Mouse (Mus musculus): Measurements from ENCODE around the gene Clip2. TPM values are rescaled to one million over a fixed set of nuclear protein-coding genes. Genes with fewer than 3 reads are reported as not detected.
"Not testable (repeated sequence)": the region's sequence is repeated elsewhere in the genome, so short reads cannot be mapped to it uniquely, and the experiment has no call there.

The Clip2 gene
- total RNA-seq, 1 experiment from 2014 or later, result 18.7 TPM

DNA sequence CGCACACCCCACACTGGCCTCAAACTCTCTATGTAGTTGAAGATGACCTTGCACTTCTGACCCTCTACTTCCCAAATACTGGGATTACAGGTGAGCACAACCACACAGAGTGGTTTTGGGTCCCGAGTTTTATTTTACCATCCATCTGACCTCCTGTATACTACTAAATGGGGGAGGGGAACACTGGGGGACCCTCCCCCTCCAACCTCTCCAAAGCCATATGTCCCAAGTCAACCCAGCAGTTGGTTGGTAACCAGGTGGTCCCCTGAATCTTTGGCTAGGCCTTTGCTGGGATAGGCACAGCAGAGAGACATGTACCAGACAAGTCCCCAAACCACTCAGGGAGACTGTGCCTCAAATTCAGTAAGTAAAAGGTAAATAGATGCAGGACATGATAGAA, 94.9 kb downstream of the Clip2 start:
- ATAC-seq (replicated peaks in 1 of 2; ENCODE audit: insufficient read depth in 1 of 2, low FRiP score in 2 of 2, low TSS enrichment in 1 of 2, low read depth in 1 of 2, poor library complexity in 2 of 2, severe bottlenecking in 2 of 2), result no peak

DNA sequence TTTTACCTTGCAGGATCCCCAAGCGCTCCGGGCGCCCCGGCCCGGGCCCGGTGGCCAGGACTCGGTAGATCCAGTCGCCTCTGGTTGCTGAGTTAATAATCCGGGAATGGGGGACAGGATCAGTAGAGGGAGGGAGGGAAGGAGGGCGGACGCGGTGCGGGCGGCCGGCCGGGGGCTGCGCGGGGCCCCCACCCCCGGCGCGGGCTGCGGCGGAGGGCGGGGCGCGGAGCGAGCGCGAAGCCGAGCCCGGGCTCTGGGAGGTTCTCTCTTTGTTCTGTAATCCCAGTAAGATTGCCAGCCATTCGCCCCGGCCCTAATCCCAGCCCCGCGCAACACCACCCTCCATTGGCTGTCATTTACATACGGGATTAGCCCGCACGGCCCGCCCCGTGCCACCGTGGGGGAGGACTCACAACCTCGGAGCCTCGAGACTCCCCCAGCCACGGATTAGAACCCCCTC, 95.7 kb downstream of the Clip2 start, which contains the start of gene Gtf2ird1:
Gene Gtf2ird1 (minus strand): TSS at position 214 of the 460 bp plus-strand sequence.
- peak; percentile 62 to 71; a peak in 3 of 4 replicates for ATAC-seq (replicated peaks in 1 of 2; ENCODE audit: insufficient read depth in 1 of 2, low FRiP score in 2 of 2, low TSS enrichment in 1 of 2, low read depth in 1 of 2, poor library complexity in 2 of 2, severe bottlenecking in 2 of 2)

DNA sequence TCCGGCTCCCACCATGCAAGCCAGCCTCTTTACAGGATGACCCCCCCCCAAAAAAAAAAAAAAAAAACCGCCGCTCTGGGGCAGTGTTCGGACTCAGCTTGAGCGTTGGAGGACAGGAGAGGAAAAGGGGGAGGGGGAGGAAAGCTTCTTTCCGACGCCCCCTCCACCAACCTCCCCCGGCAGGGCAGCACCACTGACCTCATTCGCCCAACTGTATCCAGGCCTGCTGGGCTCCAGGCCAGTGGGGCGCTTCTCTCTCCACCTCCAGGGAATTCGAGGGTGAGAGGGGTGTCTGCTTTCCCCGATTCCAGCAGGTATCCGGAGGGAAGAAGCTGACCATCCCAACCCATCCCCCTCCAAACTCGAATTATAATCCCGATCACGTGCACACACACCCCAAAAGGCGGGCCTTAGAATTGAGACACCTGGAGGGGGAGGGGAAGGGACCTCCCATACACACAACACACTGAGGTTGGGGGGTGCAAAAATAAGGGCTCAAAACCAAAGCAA, 96.3 kb downstream of the Clip2 start:
- peak; percentile 18 to 33; a peak in 1 of 4 replicates for ATAC-seq (replicated peaks in 1 of 2; ENCODE audit: insufficient read depth in 1 of 2, low FRiP score in 2 of 2, low TSS enrichment in 1 of 2, low read depth in 1 of 2, poor library complexity in 2 of 2, severe bottlenecking in 2 of 2)

DNA sequence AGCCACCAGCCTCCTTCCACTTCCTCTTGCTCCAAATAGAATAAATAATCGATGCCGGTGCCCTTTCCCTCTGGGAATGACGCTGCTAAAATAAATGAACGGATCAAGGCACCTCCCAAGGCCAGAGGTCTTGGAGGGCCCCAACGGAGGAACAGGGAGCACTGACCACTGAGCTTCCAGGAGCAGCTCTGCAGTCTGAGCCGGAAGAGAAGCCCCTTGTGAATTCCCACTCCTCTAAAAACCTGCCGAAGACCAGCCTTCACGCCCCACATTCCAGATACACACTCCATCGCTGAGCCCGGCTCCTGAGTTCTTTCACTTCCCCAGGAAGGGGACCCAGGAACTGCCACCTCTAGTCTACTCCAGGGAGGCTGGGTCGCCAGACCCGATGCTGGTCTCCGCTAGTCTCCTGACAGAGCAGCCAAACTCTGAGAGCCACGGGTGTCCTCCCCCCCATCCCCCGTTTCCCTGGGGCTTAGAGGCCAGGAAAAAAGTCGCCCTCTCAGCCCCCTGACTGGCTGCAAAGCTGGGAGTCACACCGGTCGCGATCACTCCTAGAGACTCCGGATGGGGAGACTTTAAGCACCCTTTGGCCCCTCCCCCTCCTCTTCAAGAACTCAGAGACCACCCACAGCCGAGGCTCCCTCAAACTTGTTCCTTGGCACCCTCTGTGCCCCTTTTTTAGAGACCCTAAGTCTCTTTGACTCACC, 96.9 kb downstream of the Clip2 start:
- ATAC-seq (replicated peaks in 1 of 2; ENCODE audit: insufficient read depth in 1 of 2, low FRiP score in 2 of 2, low TSS enrichment in 1 of 2, low read depth in 1 of 2, poor library complexity in 2 of 2, severe bottlenecking in 2 of 2), result peak in 1 of 2 experiments; percentile 34; a peak in 2 of 4 replicates

DNA sequence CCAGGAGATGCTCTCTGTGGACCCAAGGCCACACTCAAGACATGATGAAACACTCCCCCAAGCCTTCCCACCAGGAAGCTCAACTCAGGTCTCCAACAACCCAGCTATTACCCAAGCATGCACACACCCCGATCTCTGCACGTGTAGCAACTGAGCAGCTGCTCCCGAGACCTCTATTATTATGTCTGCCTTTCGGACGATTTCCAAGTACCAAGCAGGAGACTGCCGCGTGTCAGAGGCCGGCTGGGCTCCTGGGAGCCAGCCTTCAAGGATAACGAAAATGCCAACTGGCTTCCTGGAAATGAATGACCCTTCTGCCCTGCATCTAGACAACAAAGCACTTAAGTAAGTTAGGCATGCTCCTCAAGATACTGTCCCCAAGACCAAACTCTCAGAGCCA, 97.8 kb downstream of the Clip2 start:
- ATAC-seq (replicated peaks in 1 of 2; ENCODE audit: insufficient read depth in 1 of 2, low FRiP score in 2 of 2, low TSS enrichment in 1 of 2, low read depth in 1 of 2, poor library complexity in 2 of 2, severe bottlenecking in 2 of 2), result no peak

DNA sequence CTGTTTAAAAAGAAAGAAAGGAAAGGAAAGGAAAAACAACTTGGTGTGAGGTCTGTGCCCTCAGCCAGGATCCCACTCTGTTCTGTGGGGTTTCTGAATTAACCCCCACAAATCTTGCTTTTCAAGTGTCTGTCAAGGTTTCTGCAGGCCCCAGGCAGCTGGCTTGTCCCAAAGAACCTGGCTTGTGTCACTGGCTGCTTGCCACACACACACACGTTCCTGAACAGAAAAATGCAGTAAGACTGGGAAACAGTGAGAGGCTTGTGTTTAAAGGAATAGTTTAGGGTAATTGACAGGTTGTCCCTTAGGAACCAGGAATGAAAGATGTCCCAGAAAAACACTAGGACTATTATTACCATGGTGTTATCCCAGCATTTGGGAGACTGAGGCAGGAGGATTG, 98.7 kb downstream of the Clip2 start:
- no peak for ATAC-seq (replicated peaks in 1 of 2; ENCODE audit: insufficient read depth in 1 of 2, low FRiP score in 2 of 2, low TSS enrichment in 1 of 2, low read depth in 1 of 2, poor library complexity in 2 of 2, severe bottlenecking in 2 of 2)

DNA sequence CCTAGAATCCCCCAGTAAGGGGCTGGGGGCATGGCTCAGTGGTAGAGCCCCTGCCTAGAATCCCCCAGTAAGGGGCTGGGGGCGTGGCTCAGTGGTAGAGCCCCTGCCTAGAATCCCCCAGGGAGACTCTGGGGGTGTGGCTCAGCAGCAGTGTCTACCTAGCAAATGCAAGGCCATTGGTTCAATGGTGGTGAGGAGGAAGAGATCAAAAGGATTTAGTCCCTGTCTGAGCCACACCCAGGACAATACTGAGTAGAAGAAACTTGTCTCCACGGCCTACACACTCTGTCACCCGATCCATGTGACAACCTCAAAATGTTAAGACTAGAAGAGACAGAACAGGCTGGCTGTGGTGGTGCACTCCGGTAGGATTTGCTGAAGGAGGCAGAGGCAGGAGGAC, 105.5 kb downstream of the Clip2 start:
- not testable (repeated sequence) for ATAC-seq (replicated peaks in 1 of 2; ENCODE audit: insufficient read depth in 1 of 2, low FRiP score in 2 of 2, low TSS enrichment in 1 of 2, low read depth in 1 of 2, poor library complexity in 2 of 2, severe bottlenecking in 2 of 2)

DNA sequence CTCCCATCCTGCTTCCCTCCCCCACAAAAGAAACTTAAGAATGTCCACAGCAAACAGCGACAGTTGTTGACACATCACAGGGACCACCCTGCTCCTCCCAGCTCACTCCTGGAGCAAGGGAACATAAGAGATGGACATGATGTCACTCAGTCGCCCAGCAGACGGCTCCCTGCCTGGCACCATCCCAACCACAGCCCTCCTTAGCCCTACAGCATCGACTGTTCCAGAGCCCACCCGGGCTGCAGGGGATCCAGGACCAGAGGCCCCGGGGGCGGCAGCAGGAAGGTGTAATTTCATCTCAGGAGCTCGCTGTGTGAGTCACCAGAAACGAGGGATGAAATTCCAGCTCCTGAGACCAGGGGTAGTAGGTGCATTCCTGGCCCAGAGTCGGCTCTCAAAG, 106.3 kb downstream of the Clip2 start:
- no peak for ATAC-seq (replicated peaks in 1 of 2; ENCODE audit: insufficient read depth in 1 of 2, low FRiP score in 2 of 2, low TSS enrichment in 1 of 2, low read depth in 1 of 2, poor library complexity in 2 of 2, severe bottlenecking in 2 of 2)

DNA sequence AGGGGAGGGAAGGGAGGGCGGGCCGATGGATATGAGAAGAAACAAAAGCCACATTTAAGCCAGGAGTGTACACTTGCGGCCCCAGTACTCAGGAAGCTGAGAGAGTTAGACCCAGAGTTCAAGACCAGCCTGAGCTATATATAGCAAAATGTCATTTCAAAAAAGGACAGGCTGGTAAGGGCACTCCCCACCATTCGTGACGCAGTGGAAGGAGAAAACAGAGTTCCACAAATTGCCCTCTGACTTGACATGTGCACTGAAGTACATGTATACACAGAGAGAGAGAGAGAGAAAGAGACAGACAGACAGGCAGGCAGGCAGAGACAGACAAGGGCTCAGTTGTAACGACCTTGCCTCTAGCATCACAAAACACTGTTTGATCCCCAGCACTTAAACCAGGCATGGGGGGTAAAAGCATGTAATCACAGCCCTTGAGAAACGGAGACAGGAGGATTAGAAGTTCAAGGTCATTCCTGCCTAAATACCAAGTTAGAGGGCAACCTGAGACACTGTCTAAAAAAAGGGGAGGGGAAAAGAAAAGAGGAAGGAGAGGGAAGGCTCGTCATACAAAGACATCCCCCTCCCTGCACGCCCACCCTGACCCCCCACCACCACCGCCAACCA, 106.9 kb downstream of the Clip2 start:
- ATAC-seq (replicated peaks in 1 of 2; ENCODE audit: insufficient read depth in 1 of 2, low FRiP score in 2 of 2, low TSS enrichment in 1 of 2, low read depth in 1 of 2, poor library complexity in 2 of 2, severe bottlenecking in 2 of 2), result no peak

DNA sequence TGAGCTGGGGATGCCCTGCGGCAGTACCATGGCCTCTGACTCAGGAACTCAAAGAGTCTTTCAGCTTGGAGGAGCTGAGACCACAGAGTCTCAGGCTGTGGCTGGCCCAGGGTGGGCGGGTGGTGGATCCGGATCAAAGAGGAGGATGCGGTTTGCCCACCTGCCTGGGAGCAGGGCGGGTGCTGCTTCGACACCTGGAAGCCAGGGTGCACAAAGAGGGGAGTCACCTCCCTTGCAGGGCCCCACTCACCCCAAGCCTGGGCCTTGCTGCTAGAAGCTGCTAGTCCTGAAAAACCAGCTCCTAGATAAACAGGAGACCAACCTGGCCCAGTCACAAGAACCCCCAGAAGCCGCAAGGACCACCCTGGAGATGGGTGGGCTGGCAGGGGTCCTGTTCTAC, 107.8 kb downstream of the Clip2 start:
- no peak for ATAC-seq (replicated peaks in 1 of 2; ENCODE audit: insufficient read depth in 1 of 2, low FRiP score in 2 of 2, low TSS enrichment in 1 of 2, low read depth in 1 of 2, poor library complexity in 2 of 2, severe bottlenecking in 2 of 2)

DNA sequence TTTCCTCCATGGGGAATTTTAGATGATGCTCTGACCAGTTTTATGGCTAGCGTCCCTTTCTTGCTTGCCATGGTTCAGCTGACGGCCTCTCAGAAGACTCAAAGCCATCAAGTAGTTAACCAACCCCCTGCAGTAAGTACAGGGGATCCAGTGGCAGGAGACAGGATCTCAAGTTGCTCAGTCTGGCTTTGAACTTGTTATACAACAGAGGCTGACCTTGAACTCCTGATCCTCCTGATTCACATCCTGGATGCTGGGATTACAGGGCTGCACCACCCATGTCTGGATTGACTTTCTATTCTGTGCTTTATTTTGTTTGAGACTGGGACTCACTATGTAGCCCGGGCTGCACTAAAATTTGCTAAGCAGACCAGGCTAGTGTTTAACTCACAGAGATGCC, 110.2 kb downstream of the Clip2 start:
- ATAC-seq (replicated peaks in 1 of 2; ENCODE audit: insufficient read depth in 1 of 2, low FRiP score in 2 of 2, low TSS enrichment in 1 of 2, low read depth in 1 of 2, poor library complexity in 2 of 2, severe bottlenecking in 2 of 2), result no peak

DNA sequence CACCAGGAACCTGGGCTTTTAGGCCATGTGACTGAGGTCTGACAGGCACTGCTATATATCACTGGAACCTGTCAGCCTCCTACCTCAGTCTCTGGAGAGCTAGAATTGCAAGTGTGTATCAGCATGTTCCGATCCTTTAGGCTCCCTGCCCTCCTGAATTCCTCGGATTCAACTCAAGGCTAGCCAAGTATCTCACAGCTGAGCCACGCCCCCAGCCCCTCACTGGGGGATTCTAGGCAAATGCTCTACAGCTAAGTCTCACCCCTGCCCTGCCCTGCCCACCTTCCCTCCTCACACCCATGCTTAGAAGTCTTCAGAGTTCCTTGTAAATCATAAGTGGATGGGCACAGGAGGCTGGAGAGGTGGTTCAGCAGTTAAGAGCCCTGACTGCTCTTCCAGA, 111.1 kb downstream of the Clip2 start:
- no peak for ATAC-seq (replicated peaks in 1 of 2; ENCODE audit: insufficient read depth in 1 of 2, low FRiP score in 2 of 2, low TSS enrichment in 1 of 2, low read depth in 1 of 2, poor library complexity in 2 of 2, severe bottlenecking in 2 of 2)

DNA sequence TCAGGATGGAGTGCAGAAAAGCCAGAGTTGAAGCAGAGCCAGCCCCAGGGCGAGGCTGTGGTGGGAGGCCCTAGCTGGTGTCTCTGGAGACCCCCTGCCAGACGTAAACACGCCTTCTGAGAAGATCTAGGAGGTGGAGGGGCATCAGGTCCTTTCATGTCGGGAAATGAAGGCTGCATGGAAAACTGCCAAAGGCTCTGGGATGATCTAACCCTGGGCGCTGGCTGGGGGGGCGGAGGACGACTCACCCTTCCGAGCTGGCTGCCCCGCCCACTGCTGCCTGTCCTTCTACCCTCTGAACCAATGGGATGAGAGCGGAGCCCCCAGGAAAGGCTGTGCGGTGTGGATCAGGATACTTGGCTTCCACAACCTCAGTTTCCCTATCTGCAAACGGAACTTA, 112.1 kb downstream of the Clip2 start:
- ATAC-seq (replicated peaks in 1 of 2; ENCODE audit: insufficient read depth in 1 of 2, low FRiP score in 2 of 2, low TSS enrichment in 1 of 2, low read depth in 1 of 2, poor library complexity in 2 of 2, severe bottlenecking in 2 of 2), result no peak

DNA sequence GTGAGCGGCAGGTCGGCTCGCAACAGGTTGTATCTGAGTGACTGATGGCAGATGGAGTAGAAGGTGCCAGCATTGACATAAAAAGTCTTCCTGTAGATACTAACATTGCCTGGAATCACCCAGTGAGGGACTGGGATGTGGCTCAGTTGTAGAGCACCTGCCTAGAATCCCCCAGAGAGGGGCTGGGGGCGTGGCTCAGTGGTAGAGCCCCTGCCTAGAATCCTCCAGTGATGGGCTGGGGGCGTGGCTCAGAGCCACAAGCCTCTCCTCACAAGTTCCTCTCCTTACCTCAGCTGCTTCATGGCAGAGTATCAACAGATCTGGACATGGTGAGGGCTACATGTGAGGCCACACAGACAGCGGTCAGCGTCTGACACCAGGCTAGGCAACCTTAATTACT, 112.8 kb downstream of the Clip2 start:
- no peak for ATAC-seq (replicated peaks in 1 of 2; ENCODE audit: insufficient read depth in 1 of 2, low FRiP score in 2 of 2, low TSS enrichment in 1 of 2, low read depth in 1 of 2, poor library complexity in 2 of 2, severe bottlenecking in 2 of 2)

Other genes with a start within 250 kb of the Clip2 start
- 81.7 and 88.4 TPM in 2 replicates for gene Gtf2i, start 237.7 kb downstream of the Clip2 start, total RNA-seq (2017)
- 28.3 and 40.4 TPM in 2 replicates for gene Gtf2ird1, start 95.7 kb downstream of the Clip2 start, total RNA-seq (2017)
- not detected in 2 replicates for gene Syna, start 7.7 kb upstream of the Clip2 start, total RNA-seq (2017)
- 131 and 189 TPM in 2 replicates for gene Rfc2, start 28.9 kb upstream of the Clip2 start, total RNA-seq (2017)
- gene Lat2, start 62.6 kb upstream of the Clip2 start, total RNA-seq (2017), result 61.8 and 106 TPM in 2 replicates
- 180 and 255 TPM in 2 replicates for gene Eif4h, start 87.1 kb upstream of the Clip2 start, total RNA-seq (2017)
- gene Limk1, start 136.2 kb upstream of the Clip2 start, total RNA-seq (2017), result 15.9 and 19.9 TPM in 2 replicates
- gene Eln, start 194.9 kb upstream of the Clip2 start, total RNA-seq (2017), result not detected in 2 replicates

Data from hematopoietic stem cell, adult 5-6 weeks (primary cell).